Mouse (Mus musculus) heart, adult 2 months (tissue): Measurements from ENCODE around the gene Lor. TPM values are rescaled to one million over a fixed set of nuclear protein-coding genes. Genes with fewer than 3 reads are reported as not detected.

ENCODE experiments used
- DNase-seq, 2 experiments: peaks; one replicate each; pipeline ENCODE4 v3.0.0; 2021
- H3K27ac ChIP-seq: fragments of 200-600 bp; 2 replicates; pipeline ENCODE4 v1.8.1; 2022
- H3K27me3 ChIP-seq: fragments of 200-500 bp; 2 replicates; pipeline ENCODE4 v1.6.1; 2012; ENCODE audit warnings: mild to moderate bottlenecking, low read length, inconsistent platforms, mixed read lengths; ENCODE audit not compliant: control insufficient read depth, insufficient read depth
- H3K36me3 ChIP-seq: fragments of 200-500 bp; 2 replicates; pipeline ENCODE4 v1.6.1; 2012; ENCODE audit warnings: low read length, inconsistent platforms; ENCODE audit not compliant: control insufficient read depth, insufficient read depth
- H3K4me1 ChIP-seq: fragments of 200-500 bp; 2 replicates; pipeline ENCODE4 v1.6.1; 2011; ENCODE audit warnings: low read length; ENCODE audit not compliant: control insufficient read depth, insufficient read depth
- H3K4me3 ChIP-seq: fragments of 200-600 bp; 2 replicates; pipeline ENCODE4 v1.8.1; 2022
- H3K79me2 ChIP-seq: fragments of 200-500 bp; replicated peaks from 2 replicates; pipeline ENCODE4 v1.6.1; 2012; ENCODE audit warnings: mild to moderate bottlenecking, inconsistent platforms, low read length, moderate library complexity, mixed read lengths; ENCODE audit not compliant: control insufficient read depth, insufficient read depth
- H3K9ac ChIP-seq: fragments of 200-500 bp; 2 replicates; pipeline ENCODE4 v1.6.1; 2012; ENCODE audit warnings: low read depth, mild to moderate bottlenecking, control low read depth, inconsistent platforms, low read length, mixed read lengths
- EP300 ChIP-seq: fragments of 200-500 bp; IDR thresholded peaks from 2 replicates; pipeline ENCODE4 v1.6.1; 2011; ENCODE audit warnings: low read depth, low read length, control low read depth; ENCODE audit not compliant: insufficient read depth
- WGBS: fragments of 180-500 bp; shearing (Covaris S2); methylation state at CpG from one replicate; pipeline ENCODE4 v1.1.7; 2018; 5-methylcytosine and 5-hydroxymethylcytosine counted together
- intact Hi-C: fragments of 180-260 bp; cut with DNase I; formaldehyde crosslinking; loops from one replicate; pipeline ENCODE4 v1.15.1; 2025
- microRNA-seq, 2 experiments: library from miRNA; unstranded; fragments of <30 nt; microRNA quantifications; one replicate each; pipeline ENCODE4 v1.2.0; 2021
- polyA plus RNA-seq: library from polyadenylated mRNA; depleted of rRNA; stranded (reverse); fragments of >200 nt; gene quantifications from 2 replicates; pipeline ENCODE4 v1.2.3, GENCODE M21; 2012; rRNA removed
- total RNA-seq, 2 experiments: library from RNA; stranded (reverse); gene quantifications; 2 replicates each; pipeline ENCODE4 v1.2.3; 2021

The Lor gene
- total and polyA plus RNA-seq, 3 experiments, result not detected

DNA sequence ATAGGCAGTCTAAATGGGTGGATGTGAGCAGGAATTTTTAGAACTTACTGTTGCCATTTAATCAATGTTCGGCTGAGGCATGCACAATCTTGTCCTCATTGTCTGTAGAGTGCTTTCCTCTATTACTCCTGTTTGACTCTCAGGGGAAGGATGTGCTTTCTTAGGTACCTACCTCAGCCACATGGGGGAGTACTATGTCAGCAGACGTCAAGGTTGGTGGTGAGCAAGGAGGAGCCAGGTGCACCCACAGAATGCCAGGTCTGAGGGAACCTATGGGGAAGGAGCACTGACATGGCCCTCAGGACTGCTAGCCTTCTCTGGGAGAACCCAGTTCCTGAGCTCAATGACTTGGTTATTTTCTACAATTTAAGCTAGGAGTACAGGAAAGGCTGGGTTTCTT, 49.7 kb downstream of the Lor start:
- DNase-seq, result no peak
- 36% methylated on average over 2 of the region's 2 CpGs for WGBS
- intact Hi-C loops, result no loop called here
- no peaks in the 10 kb centered on the region for H3K27me3 ChIP-seq
- H3K9ac ChIP-seq, result no peak overlapping the region
- TF ChIP-seq EP300, result no peak
- H3K4me3 ChIP-seq, result no peak overlapping the region
- H3K36me3 ChIP-seq, result no peaks in the 10 kb centered on the region
- H3K79me2 ChIP-seq, result no peaks in the 10 kb centered on the region
- H3K27ac ChIP-seq, result no peak overlapping the region
- no peaks in the 10 kb centered on the region for H3K4me1 ChIP-seq

Small RNA genes within 50 kb of the gene (microRNA-seq; reads per million reads assigned to microRNA genes)
- 0 reads per million in 2 experiments for gene Gm25145

Other genes starting within 250 kb of the Lor start
- not detected for gene Pglyrp3, start 68.6 kb downstream of the Lor start, total RNA-seq
- not detected in 2 replicates for gene Pglyrp3, start 68.6 kb downstream of the Lor start, polyA plus RNA-seq
- not detected for gene Prr9, start 40.8 kb upstream of the Lor start, total RNA-seq
- not detected in 2 replicates for gene Prr9, start 40.8 kb upstream of the Lor start, polyA plus RNA-seq
- gene Lelp1, start 59.6 kb upstream of the Lor start, total RNA-seq, result not detected
- gene Lelp1, start 59.6 kb upstream of the Lor start, polyA plus RNA-seq, result 0.35 and 0.39 TPM in 2 replicates
- not detected for gene Sprr2a1, start 132.7 kb upstream of the Lor start, total RNA-seq
- not detected in 2 replicates for gene Sprr2a1, start 132.7 kb upstream of the Lor start, polyA plus RNA-seq
- gene Sprr2a2, start 132.8 kb upstream of the Lor start, total RNA-seq, result 1 to 10 TPM in 1 of 2 experiments, under 1 TPM in 1; 0.43 to 1.1 TPM
- 5.7 and 5.8 TPM in 2 replicates for gene Sprr2a2, start 132.8 kb upstream of the Lor start, polyA plus RNA-seq
- not detected for gene Sprr2a3, start 202.3 kb upstream of the Lor start, total RNA-seq
- gene Sprr2a3, start 202.3 kb upstream of the Lor start, polyA plus RNA-seq, result 0.18 TPM in 2 replicates
- not detected for gene Sprr2b, start 233.5 kb upstream of the Lor start, total RNA-seq
- not detected in 2 replicates for gene Sprr2b, start 233.5 kb upstream of the Lor start, polyA plus RNA-seq